Mouse (Mus musculus): Measurements from ENCODE around the gene Catsper4.
"Not testable (repeated sequence)": the region's sequence is repeated elsewhere in the genome, so short reads cannot be mapped to it uniquely, and the experiment has no call there.

Catsper4 gene

DNA sequence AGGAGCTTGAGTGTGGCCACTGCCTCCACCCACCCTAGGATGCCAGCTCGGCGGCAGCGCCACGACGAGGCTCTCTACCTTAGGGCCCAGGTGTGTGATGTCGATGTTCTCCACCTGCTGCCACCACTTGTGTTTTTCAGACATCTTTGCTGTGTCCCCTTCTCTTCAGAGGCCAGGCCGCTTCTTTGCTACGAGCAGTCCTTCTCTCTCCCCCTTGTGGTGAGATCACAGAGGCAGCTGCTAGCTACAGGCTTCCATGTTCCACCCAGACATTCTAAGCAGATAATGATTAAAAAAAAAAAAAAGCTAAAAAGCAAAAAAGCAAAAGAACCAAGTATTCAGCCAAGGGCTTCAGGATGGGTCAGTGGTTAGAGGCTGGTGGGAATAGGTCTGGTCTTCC is at the start of gene Catsper4:
Gene Catsper4, minus strand, starts transcription at position 190 of the 400 bp plus-strand sequence.
- DNase-seq (ENCODE audit: low read depth, low spot score): peak; percentile 37

DNA sequence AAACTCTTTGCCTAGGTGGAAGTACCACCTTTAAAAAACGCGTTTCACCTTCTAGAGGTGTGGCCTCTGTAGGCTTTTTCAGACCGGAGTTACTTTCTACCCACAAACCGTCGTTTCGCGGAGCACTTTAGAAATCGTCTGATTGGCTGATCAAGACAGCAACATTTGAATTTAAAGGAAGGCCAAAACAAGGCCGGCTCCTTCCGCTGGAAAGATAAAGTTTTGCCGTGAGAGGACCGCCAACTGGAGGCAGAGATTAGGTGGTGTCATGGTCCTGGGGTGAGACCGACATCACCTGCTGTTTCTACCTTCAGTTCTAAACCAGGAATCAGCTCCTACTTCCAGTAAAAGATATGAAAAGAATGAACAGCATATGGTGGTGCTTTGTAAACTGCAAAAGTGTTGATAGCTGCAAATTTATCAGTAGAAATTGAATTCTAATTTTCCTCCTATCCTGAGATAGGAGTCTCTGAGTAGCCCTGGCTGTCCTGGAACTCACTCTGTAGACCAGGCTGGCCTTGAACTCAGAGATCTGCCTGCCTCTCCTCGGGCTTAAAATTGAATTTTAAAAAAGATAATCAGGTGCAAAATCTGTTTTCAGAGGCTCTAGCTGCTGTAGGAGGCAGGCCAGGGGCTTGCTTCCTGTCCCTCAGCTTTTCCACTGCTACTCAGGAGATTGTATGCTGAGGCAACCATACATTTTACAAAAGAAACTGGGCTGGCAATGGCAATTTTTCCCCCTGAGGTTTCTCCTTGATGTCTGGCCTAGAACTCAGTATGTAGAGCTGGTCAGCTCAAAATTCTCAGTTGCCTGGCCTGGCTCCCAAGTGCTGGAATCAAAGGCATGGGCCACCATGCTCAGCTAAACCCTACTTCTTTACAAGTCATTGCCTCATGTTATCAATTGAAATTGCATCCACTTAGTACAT is 46.5 kb upstream of the Catsper4 start:
- DNase-seq (ENCODE audit: low read depth, low spot score): no peak

DNA sequence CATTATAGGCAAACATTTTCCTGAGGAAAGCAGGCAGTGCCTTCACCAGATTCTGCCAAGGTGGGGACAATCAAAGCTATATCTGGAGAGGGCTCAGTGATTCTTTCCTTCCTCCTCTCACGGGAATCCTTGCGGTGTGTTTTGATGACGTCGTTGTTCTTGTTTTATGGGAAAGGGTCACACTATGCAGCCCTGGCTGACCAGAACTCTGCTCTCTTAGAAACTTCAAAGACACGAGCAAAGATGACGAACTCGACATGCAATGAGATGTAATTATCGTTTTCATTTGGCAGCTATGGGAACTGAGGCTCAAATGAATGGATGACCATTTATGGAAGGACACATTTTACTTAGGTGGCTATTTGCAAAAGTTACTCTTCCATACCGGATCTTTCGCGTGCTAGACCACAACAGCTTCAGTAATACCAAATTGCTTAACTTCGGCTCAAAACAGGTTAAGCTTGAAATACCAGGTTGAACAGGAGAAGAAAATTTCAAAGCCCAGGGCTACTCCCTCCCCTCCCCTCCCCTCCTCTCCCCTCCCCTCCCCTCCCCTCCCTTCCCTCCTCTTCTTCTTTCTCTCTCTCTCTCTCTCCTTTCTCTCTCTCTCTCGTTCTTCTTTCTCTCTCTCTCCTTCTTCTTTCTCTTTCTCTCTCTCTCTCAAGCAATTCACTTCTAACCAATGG is 45.7 kb upstream of the Catsper4 start:
- DNase-seq (ENCODE audit: low read depth, low spot score): no peak

DNA sequence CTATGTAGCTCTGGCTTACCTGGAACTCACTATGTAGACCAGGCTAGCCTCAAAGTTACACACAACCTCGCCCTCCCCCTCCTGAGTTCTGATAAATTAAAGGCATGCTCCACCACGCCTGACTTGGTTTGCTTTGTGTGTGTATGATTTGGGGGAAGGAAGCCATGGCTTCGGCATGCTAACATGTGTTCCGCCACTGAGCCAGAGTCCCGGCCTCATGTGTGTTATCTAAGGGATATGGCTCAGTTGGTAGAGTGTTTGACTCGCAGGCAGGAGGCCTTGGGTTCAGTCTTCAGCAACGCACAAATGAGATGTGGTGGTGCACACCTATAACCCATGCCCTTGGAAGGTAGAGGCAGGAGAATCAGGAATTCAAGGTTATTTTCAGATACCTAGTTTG is 44.8 kb upstream of the Catsper4 start:
- DNase-seq (ENCODE audit: low read depth, low spot score): no peak

DNA sequence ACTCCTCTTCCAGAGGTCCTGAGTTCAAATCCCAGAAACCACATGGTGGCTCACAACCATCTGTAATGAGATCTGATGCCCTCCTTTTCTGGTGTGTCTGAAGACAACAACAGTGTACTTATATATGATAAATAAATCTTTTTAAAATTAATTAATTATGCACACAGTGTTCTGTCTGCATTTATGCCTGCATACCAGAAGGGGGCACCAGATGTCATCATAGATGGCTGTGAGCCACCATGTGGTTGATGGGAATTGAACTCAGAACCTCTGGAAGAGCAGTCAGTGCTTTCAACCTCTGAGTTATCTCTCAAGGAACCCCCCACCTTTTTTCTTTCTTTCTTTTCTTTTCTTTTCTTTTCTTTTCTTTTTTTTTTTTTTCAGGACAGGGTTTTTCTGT is 42.4 kb upstream of the Catsper4 start:
- DNase-seq (ENCODE audit: low read depth, low spot score): not testable (repeated sequence)

DNA sequence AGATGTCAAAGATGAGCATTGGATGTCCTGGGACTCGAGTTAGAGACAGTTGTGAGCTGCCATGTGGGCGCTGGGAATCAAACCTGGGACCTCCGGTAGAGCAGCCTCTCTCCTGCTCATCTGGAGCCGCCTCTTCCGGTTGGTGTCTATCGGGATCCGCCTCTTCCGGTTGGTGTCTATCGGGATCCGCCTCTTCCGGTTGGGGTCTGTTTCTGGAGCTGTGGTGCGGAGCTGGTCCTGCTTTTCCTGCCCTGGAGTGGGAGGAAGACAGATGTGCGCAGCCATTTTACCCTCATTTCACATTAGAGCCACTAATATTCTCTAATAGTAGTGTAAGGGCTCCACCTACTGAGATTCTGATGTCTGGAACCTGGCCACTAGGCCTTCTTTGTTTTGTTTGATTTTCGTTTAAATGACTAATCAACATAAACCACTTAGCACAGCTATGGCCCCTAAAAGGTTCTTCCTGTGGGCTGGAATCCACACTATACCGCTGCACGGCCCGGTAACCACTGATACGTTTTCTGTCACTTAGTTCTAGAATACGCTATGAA is 41.0 kb upstream of the Catsper4 start:
- no peak for DNase-seq (ENCODE audit: low read depth, low spot score)

DNA sequence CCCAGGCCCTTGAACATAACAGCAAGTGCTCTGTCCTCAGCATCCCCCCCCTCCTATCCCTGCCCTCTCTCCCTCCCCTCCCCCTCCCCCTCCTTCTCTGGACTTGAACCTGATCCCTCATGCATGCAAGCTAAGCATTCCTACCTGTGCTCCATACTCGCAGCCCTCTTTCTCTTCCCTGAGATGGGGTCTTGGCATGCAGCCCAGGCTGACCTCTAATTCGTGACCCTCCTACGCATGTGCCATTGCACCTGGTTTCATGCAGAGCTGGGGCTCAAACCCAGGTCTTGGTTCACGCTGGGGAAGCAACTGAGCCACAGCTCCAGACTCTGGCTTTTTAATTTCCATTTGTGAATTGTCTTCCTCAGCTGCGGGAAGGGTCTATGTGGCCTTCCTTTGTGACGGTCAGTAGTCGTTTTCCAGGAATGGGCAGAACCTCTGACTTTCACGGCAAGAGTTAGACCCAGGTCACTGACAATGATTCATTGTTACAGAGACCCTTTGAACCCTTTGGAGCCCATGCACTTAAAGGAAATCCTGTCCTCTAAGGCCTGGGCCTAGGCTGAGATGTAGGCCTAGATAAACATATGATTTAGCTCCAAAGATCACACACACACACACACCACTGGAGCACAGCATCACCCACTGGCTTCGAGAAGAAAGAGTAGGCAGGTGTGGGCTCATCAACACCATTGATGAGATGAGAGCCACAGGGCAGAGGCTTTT is 38.8 kb upstream of the Catsper4 start:
- DNase-seq (ENCODE audit: low read depth, low spot score): no peak

DNA sequence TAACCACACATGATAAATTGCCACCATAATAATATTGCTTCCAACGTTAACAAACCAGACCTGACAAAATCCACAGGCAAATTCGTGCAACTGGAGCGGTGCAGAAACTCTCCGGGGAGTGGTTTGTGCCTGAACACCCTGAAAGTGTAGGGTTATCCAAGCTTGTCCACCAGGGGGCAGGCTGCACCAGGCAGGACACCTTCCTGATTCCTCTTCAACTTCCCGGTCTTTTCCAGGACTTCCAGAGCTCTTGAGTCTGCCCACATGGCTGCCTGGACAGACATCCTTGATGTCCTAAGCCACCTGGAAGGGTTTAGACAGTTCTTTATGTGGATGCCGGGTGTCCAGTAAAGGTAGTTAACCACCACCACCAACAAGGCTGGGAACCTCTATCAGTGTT is 36.0 kb upstream of the Catsper4 start:
- DNase-seq (ENCODE audit: low read depth, low spot score): peak; percentile 42

DNA sequence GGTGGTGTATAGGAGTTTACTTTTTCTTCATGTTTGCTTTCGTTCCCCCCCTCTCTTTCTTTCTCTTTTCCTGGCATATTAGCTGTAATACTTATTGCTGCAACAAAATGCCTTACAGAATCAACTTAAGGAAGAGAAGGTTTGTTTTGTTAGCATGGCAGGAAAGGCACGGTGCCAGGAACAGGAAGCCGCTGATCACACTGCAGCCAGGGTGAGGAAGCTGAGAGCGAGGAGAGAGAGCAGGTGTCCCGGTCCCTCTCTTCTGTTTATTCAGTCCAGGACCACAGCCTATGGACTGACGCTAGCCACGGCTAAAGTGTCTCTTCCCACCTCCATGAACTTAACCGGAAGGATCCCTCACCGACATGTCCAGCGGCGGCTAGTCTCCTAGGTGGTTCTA is 31.2 kb upstream of the Catsper4 start:
- DNase-seq (ENCODE audit: low read depth, low spot score): no peak

DNA sequence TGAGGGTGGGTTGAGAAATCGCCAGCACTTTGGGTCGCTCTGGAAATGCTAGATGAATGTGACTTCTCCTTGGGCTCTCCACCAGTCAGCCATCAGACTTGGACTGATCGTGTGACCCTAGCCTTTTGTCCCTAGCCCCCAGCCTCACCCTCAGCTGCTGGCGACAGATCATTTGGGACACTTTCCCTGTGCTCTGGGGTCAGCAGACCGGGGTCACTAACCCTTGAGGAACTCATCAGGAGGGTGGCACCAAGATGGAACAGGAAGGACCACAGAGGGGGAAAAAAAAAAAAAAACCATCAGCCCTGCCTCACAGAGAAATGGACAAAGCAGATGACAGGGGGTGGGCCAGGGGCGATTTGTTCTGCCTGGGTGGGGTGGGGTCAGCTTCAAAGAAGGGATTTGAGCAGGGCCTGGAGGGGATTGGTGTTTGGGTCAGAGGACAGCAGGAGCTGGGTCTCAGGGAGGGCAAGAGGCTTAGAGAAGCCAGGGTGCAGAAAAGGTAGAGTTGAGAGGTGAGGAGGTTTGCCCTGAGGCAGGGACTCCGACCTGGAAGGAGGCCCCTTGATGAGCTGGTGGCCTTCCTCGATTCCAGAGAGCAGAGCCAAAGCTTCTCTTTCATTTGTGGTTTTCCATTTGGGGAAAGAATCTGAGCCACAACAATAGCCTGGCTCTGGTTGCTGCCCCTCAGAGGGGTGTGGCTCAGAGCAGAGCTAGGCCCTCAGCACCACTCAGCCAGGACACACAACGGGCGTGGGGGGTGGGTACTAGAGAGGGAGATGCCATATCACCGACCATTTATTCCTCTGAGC is 30.2 kb upstream of the Catsper4 start:
- no peak for DNase-seq (ENCODE audit: low read depth, low spot score)

DNA sequence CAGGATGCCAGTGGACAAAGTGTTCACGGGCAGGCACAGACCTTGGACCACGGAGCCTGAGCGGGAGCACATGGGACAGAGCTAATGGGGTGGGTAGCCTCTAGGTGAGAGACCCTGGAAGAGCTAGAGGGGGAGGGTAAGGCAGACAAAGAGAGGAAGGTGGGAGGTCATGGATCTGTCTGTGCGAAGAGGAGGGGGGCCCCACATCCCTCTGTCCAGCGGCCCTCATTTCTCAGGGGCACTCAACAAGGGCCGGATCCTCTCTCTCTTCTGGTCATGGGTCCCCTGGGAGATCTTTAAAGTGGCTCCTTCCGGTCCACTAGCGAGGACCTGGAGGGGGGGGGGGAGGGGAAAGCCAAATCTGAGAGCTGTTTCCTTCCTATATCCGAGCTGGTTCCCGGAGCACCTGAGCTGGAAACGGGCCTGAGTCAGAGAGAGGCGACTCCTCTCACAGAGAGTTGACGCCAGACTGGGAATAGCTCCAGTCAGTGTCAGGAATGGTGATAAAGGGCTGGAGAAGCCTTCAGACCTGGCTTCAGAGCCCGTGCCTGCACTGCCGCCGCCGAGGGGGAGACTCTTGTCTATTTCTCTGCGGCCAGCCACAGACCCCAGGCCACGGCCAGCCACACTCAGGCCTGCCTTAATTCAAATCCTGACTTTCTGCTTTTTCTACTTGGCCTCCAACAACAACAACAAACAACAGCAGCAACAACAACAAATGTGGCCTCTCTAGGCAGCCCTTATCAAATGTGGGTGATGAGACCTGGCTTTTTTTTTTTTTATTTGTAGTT is 29.4 kb upstream of the Catsper4 start:
- no peak for DNase-seq (ENCODE audit: low read depth, low spot score)

DNA sequence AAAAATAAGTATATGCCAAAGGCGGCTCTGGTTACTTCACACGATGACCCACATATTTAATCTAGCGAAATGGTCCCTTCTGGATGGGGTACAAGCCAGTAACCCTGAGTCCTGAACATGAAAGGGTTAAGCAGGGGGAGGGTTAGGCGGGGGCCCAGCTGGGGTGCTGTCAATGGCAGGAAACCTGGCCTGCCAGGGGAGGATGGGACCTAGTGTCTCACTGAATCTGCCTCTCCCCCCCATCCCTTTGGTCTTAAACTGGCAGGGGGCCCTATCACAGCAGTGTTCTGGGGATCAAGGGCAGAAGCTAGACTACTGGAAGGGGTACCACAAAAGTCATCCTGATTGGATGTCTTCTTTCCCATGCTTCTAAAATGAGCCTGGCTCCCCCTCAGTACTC is 28.7 kb upstream of the Catsper4 start:
- no peak for DNase-seq (ENCODE audit: low read depth, low spot score)

DNA sequence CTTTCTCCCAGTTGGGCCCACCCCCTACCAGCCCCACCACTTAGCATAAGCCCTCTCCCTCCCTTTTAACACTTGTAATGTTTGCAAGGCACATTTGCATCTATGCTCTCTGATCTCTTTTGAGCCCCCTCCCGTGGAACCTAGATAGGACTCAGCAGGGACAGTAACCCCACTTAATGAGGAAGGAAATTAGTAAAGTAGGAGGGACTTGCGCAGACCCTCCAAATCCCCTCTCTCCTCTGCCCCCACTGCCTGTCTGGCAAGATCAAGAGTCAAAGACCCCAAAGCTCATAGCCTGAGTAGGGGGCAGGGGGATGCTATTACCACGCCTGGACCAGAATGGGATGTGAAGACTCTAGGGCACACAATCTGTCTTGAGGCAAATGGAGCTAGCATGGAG is 27.7 kb upstream of the Catsper4 start:
- no peak for DNase-seq (ENCODE audit: low read depth, low spot score)

DNA sequence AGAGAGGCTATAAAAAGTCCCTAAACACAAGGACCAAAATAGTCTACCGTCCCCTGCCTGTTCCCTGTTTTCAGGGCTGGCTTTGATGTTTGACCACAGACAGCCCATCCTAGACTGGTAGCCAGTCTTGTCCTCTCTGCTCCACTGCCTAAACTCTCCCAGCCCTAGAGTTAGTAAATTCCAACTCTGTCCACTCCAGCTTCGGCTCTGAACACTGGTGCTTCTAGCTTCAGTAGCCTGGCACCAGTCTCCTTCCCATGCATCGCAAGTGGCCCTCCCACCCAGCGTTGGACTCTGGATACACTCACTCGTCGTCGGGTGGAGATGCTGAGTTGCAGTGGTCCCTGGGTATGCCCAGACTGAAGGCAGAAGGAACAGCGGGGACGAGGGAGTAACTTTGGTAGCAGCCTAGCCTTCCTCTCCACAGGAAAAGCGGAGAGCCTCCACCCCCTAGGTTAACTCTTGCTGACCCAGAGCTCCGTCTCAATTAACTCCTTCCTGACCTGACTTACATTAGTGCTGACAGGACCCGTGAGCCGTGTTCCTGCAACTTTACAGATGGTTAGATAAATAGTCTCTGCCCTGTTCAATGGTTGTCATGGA is 26.6 kb upstream of the Catsper4 start, which contains the start of gene Grrp1:
Gene Grrp1, minus strand, starts transcription at position 385 of the 603 bp plus-strand sequence.
- no peak for DNase-seq (ENCODE audit: low read depth, low spot score)

DNA sequence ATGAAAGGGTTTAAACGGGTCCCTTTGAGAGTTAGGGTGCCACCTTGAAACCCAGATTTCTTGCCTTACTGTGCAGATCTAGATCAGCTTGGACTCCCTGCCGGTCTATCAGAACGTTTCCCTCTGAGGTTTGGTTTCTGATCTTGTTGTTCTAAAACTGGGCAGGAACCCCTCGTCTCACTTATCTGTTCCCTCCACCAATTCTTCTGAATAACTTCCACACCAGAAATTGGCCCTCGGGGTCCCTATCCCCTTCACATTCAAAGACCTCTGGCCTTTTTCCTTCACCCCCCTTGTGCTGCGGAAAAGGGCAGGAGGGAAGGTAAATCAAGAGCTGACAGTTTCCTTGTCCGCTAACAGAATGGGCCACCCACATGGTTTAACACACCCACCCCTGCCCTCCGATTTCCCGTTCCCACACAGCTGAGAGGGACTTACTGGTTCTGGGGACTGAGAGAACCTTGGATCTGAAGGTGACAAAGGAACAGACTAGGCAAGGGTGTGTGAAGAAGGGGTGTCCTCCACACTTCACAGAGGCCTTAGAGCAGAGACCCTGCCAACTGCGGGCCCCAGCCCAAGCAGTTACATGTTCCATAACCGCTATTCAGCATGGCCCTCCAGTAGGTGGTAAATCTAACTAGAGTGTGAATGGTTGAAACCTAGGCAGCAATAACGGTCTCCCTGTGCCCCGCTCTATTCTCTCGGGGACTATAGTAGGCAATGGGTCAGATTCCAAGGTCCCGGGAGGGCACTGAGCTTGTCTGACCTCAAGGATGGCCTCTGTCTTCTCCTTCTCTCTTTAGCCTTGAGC is 25.9 kb upstream of the Catsper4 start:
- DNase-seq (ENCODE audit: low read depth, low spot score): no peak

DNA sequence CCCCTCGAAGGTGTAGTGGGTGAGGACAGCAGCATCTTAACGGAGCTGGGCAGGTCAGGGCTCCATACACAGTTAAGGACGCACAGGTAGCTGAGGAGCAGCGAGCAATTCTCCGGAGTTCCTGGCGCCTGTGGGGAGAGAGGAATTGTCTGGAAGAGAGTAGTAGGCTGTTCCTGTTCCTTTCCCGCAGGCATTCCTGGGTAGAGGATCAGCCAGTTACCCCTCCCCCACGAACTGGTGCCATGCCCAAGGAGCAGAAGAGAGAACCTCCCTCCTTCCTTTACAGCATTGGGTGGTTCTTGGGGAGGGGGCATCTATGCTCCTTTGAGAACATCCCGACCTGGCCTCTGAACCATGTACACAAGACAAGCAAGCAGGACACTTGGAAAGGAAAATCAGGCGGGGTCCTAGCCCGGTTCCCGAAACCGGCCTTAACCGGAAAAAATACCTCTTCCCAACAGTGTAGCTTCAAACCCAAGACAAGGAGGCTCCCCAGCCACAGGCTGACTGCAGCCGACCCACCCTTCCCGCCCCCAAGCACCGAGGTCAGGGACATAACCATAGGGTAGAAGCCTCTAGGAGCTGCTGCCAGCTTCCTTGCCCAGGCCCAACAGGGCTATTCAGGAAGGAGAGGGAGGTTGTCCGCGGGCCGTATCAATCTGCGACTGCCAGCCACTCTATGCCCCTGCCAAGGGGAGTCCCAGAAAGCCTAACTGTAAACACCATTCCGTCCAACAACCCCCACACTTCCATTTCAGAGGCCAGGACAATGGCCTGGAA is 25.1 kb upstream of the Catsper4 start:
- DNase-seq (ENCODE audit: low read depth, low spot score): no peak

DNA sequence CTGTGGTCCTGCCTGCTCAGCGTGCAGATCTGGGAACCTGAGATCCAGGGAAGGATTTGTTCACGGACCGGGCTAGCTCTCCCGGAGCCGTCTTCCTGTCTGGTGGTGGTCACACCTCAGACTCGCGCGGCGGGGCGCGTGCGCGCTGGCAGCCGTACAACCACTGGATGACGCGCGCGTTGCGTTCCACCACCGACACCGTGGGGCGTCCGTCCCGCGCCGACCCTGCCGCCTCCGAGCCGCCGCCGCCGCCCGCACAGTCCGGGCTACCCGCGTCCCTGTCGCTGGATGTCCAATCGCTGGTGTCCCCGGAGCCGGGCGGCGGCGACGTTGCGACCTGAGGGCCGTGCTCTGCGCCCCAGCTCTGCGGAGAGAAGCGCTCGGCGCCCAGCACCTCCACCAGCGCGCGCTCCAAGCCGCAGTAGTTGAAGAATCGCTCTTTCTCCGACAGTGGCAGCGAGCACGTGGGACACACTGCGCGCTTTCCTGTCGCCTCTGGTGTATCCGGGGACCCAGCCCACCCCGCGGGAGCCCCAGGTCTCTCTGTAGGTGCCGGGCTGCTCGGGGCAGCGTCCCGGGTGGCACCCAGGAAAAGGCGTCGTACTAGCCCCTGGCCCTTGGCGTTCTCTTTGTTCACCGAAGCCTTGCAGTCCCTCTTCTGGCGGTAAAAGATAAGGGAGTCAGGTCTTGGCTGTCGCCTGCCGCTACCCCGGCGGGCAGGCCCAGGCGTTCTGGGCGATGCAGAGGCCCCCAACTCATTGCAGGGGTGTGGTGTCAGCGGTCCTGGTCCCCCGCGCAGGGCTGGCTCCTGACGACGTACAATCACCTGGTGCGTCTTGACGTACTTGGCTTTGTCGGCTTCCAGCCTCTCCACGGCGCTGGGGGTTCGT is 24.3 kb upstream of the Catsper4 start:
- peak; percentile 64 for DNase-seq (ENCODE audit: low read depth, low spot score)

Measured in brain, adult 2 months (tissue).